Mouse (Mus musculus) ovary, postnatal 10 days (tissue): Measurements from ENCODE around the gene Syt2.

Experiments
- DNase-seq: peaks from one replicate; pipeline ENCODE4 v3.0.0; 2022; ENCODE audit warnings: low spot score

Syt2 gene

GRCm38 (mm10) chr1:134741946-134742661, 95.6 kb downstream of the Syt2 start:
- no peak for DNase-seq

GRCm38 (mm10) chr1:134745648-134746047, 99.2 kb downstream of the Syt2 start:
- no peak for DNase-seq

DNA sequence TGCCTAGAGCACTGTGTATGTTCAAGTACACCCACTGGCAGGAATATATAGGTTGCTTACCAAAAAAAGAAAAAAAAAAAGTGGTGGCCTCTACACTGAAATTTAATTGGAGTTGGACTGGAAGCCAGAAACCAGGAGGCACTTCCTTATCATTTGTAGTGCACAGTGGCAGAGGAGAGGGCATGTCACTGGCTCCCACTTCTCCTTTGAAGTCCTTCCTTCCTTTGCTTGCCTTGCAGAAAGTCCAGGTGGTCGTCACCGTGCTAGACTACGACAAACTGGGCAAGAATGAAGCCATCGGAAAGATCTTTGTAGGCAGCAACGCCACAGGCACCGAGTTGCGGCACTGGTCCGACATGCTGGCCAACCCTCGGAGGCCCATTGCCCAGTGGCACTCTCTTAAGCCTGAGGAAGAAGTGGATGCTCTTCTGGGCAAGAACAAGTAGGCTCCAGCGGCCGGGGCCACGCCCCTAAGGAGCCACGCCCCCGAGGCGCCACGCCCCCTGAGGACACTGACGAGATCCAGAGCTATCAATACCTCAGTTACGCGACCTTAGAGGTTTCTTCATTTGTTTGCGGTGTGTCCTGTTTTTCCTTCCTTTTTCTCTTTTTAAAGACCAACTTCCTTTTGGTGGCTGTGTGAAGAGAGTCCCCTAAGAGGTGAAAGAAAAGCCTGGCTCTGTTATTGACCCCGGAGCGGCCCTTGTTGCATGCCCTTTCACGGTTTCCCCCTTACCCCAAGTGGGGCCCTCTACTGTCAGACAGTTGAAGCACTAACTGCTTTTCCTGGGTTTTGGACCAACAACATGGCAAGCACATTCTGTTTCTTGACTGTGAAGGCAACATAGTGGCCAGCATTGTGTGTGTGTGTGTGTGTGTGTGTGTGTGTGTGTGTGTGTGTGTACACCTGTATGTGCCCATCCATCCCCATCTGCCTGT, 101.0 kb downstream of the Syt2 start:
- DNase-seq = no peak

- no peak for DNase-seq
Measured at GRCm38 (mm10) chr1:134749889-134750288, 103.4 kb downstream of the Syt2 start.

GRCm38 (mm10) chr1:134752447-134752846, 106.0 kb downstream of the Syt2 start:
- DNase-seq = no peak

GRCm38 (mm10) chr1:134753751-134754630, 107.5 kb downstream of the Syt2 start:
- DNase-seq = no peak

DNA sequence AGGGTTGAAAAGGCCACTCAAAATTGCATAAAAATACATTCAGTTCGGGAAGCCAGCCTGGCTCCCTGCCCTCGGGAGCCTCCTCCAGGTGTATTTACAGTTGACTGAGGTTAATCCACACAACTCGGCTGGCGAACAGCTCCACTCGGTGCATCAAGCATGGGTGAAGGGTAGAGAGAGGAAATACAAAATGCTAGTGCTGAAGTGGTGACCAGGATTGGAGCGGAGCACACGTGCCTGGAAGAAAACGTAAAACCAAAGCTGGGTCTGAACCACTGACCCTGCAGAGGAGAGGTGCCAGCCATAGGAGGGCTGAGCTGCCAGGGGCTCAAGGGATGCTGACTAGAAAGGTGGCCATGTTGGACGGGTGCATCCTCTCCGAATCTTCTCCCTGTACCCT, 108.3 kb downstream of the Syt2 start:
- DNase-seq = no peak

- no peak for DNase-seq
Measured at GRCm38 (mm10) chr1:134755548-134756189, 109.2 kb downstream of the Syt2 start.

DNA sequence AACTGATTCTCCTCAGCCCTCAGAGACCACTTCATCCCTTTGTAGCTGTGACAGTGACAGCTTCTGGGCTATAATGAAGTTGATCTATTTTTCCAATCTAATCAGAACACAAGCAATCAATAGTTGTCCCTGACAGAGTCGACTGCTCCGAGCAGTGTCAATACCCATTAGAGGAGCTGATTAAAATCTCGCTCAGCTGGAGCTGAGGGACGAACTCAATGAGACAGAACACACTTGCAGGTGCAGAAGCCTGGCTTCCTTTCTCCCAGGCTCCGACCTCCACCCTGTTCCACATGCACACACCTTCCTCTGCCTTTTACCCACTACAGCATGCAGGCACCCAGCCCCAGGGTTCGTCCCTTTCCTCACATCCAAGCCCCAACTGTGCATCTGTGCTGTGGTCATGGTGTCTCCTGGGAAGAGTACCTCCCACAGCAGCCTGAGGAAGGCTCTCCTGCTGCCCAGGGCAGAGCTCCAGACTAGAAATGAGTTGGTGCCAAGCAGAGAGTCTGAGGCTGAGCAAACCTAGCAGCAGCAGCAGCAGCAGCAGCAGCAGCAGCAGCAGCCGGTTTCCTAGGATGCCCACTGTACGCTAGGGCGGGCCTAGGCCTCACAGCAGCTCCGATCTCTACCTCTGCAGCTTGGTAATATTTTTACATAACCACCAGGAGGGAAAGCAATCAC, 109.9 kb downstream of the Syt2 start:
- no peak for DNase-seq

GRCm38 (mm10) chr1:134757230-134757629, 110.8 kb downstream of the Syt2 start:
- DNase-seq = no peak

DNA sequence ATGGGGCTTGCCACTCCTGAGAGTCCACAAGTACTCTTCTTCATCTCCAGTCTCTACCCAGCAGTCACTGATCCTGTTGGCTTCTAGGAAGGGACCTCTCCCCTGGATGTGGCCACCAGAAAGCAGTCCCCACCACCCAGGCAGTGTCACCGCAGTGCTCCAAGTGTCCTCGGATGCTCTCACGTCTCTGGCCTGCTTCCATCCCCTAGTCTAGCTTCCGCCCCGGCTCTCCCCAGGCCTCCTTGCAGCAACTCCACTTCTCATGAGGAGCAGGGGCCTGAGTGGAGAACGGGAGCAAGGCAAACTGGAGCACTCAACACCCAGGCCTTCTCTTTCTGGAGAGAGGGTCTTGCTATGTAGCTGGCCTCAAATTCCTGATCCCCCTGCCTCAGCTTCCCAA, 112.7 kb downstream of the Syt2 start:
- DNase-seq = no peak

DNA sequence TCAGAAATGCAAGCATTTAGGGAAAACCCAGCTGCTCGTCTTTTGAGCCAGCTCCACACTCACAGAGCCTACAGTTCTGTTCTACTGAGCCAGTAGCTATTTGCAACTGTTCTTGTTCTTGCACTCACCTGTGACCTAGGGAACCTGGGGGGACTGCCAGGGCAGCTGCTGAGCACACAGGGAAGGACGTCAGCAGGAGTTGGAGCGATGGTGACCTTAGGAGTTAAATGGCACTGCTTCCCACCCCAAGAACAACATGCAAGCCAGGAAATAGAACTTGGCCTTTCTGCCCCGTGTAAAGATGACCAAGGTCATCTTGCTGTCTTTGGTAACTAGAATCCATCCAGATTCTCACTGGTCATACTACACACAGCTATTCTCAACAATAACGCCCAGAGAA, 114.2 kb downstream of the Syt2 start:
- DNase-seq = no peak

DNA sequence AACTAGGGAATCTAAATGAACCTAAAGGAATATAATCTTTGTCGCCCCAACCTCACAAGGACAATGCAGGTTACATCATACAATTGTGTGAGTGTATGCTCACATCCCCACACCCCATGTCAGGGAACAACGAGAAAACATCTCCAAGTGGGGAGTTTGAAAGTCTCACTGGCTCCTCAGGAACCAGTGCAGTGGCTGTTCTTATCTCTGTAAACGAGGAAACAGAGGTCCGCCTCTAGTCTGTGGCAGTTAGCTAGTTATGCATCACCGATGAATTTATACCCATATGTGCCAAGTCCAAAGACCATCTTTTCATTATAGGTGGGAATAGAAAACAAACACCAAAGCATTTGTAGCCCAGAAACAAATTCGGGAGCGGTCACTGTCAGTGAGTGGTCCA, 115.1 kb downstream of the Syt2 start:
- no peak for DNase-seq

- DNase-seq = no peak
Measured at GRCm38 (mm10) chr1:134763250-134763649, 116.8 kb downstream of the Syt2 start.

DNA sequence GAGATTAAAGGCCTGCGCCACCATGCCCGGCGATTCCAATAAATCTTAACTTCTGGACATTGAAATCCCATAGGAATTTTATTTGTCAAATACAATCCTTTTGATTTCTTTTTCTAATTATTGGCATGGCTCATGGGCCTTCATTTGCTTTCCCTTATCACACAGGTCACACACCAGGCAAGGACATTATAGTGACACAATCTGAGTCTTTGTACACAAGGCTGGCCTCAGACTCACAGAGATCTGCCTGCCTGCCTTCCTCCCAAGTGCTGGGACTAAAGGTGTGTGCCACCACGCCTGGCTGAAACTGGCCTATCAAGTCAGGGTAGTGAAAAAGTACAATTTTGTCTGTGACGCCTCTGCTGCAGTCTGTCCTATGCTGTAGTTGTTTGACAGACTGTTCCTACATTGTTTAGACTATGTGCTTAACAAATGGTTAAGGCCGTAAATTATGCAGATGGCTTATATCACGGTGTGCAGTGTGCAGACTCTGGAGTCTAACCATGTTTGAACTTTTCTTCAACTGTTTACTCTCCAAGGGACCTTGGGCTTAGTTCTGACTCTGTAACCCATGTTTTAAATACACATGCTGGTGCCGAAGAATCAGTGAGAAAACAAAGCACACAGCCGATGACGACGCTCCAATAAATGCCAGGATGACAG, 117.4 kb downstream of the Syt2 start:
- DNase-seq = no peak

DNA sequence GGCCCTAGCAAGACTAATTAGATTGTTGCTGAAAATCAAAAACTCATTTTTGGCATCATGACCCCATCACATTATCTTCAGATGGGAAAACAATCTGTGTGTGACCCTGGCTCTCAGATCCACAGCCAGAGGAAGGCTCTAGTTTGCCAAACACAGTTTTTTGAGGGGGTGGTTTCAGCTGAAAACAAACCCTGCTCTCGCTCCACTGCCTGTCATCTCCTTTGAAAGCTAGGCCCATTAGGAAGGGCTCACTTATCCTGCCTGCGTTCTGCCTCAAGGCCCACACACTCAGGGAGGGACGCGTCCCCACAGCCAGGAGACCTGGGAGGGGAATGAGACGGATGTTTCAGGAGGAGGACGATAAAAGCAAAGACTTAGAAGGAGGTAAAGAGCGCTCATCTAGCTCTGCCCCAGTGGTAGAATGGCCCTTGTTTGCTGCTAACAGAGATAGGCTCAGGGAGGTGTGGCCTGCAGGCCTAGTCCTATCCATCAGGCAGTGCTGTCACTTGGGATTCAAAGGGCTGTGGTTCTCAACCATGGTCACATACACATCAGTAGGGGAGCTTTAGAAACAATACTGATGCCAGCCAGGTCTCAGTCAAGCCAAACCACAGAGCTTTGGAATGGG, 118.5 kb downstream of the Syt2 start:
- DNase-seq = no peak

DNA sequence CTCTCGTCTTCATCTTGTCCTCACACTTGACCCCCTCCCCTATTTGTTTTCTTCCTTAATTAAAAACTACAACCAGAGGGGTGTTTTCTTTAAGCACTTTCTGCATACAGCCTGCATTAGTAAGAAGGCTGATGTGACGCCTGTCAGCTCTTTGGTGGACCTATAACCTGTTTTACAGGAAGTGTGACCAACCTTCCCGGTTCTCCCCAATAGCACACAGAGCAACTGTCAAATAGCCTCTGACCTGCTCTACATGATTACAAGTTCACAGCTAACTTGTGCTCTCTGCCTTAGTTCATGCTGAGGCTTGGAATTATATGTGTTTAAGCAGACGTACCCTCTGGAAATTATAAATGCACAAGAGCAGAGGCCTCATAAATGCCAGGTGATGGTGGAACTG, 120.0 kb downstream of the Syt2 start:
- no peak for DNase-seq

DNA sequence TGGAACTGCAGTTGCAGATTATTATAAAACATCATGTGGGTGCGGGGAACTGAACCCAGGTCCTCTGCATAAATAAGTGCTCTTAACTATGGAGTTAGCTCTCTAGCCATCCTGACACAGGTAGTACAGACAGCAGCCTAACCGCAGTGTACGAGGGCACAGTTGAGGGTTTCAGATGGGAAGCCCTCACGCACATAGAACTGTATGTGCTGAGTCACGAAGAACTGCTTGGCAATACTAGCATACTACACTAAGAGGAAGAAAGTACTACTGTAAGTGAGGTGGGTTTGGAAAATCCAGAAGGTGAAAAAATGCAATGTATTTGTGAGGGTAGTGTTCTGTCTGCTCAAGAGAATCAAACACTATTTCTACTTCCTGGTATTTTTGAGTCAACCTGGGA, 123.8 kb downstream of the Syt2 start:
- DNase-seq = no peak

GRCm38 (mm10) chr1:134771353-134771752, 124.9 kb downstream of the Syt2 start:
- no peak for DNase-seq

- no peak for DNase-seq
Measured at GRCm38 (mm10) chr1:134771999-134772398, 125.5 kb downstream of the Syt2 start.
